Mouse (Mus musculus): ENCODE data around the gene Shroom3. TPM values are rescaled to one million over a fixed set of nuclear protein-coding genes. Genes with fewer than 3 reads are reported as not detected.

The Shroom3 gene
- total RNA-seq, 4 experiments from 2014 or later, result 3.1 to 5.6 (median 4.1) TPM

- DNase-seq (ENCODE audit: low spot score in 2 of 2), result no peak
Measured at GRCm38 (mm10) chr5:92959287-92959686, 276.1 kb downstream of the Shroom3 start.

GRCm38 (mm10) chr5:92959708-92960107 is 276.5 kb downstream of the Shroom3 start:
- no peak for DNase-seq (ENCODE audit: low spot score in 2 of 2)

- no peak for DNase-seq (ENCODE audit: low spot score in 2 of 2)
Measured at GRCm38 (mm10) chr5:92961353-92961752, 278.1 kb downstream of the Shroom3 start.

GRCm38 (mm10) chr5:92961770-92962231 is 278.6 kb downstream of the Shroom3 start:
- no peak for DNase-seq (ENCODE audit: low spot score in 2 of 2)

GRCm38 (mm10) chr5:92964691-92965090 is 281.5 kb downstream of the Shroom3 start:
- no peak for DNase-seq (ENCODE audit: low spot score in 2 of 2)

- DNase-seq (ENCODE audit: low spot score in 2 of 2), result no peak
Measured at GRCm38 (mm10) chr5:92967143-92967542, 283.9 kb downstream of the Shroom3 start.

GRCm38 (mm10) chr5:92967906-92968305 is 284.7 kb downstream of the Shroom3 start:
- no peak for DNase-seq (ENCODE audit: low spot score in 2 of 2)

GRCm38 (mm10) chr5:92969443-92969842 is 286.2 kb downstream of the Shroom3 start:
- DNase-seq (ENCODE audit: low spot score in 2 of 2), result no peak

GRCm38 (mm10) chr5:92969926-92970325 is 286.7 kb downstream of the Shroom3 start:
- DNase-seq (ENCODE audit: low spot score in 2 of 2), result no peak

GRCm38 (mm10) chr5:92970480-92970879 is 287.2 kb downstream of the Shroom3 start:
- no peak for DNase-seq (ENCODE audit: low spot score in 2 of 2)

GRCm38 (mm10) chr5:92980393-92980792 is 297.2 kb downstream of the Shroom3 start:
- no peak for DNase-seq (ENCODE audit: low spot score in 2 of 2)

- no peak for DNase-seq (ENCODE audit: low spot score in 2 of 2)
Measured at GRCm38 (mm10) chr5:92980862-92981261, 297.6 kb downstream of the Shroom3 start.

- DNase-seq (ENCODE audit: low spot score in 2 of 2), result no peak
Measured at GRCm38 (mm10) chr5:92982673-92983072, 299.4 kb downstream of the Shroom3 start.

GRCm38 (mm10) chr5:92983942-92984341 is 300.7 kb downstream of the Shroom3 start:
- no peak for DNase-seq (ENCODE audit: low spot score in 2 of 2)

- DNase-seq (ENCODE audit: low spot score in 2 of 2), result no peak
Measured at GRCm38 (mm10) chr5:92984692-92985091, 301.5 kb downstream of the Shroom3 start.

- DNase-seq (ENCODE audit: low spot score in 2 of 2), result no peak
Measured at GRCm38 (mm10) chr5:92985391-92985790, 302.2 kb downstream of the Shroom3 start.

GRCm38 (mm10) chr5:92986651-92987610 is 303.7 kb downstream of the Shroom3 start:
- DNase-seq (ENCODE audit: low spot score in 2 of 2), result no peak

GRCm38 (mm10) chr5:92987891-92988768 is 304.9 kb downstream of the Shroom3 start:
- no peak for DNase-seq (ENCODE audit: low spot score in 2 of 2)

GRCm38 (mm10) chr5:92988769-92989356 is 305.6 kb downstream of the Shroom3 start:
- no peak for DNase-seq (ENCODE audit: low spot score in 2 of 2)

- DNase-seq (ENCODE audit: low spot score in 2 of 2), result no peak
Measured at GRCm38 (mm10) chr5:92992106-92992505, 308.9 kb downstream of the Shroom3 start.

GRCm38 (mm10) chr5:92994309-92994708 is 311.1 kb downstream of the Shroom3 start:
- no peak for DNase-seq (ENCODE audit: low spot score in 2 of 2)

Data from layer of hippocampus, adult 8-10 months (tissue).